In genomic region chr5:16234891-16235290, GRCm38 (mm10) we compare ENCODE assay signal across 16 mouse cellular contexts.
A peak's percentile ranks its signal among the peaks of the same experiment; 100 is the strongest.
DNase-seq lines count a peak whose midpoint lies in the region; ATAC-seq lines count a peak whose summit lies in the region.
"Had no signal": no experiment of that assay in that cellular context is flagged by ENCODE, and none has a peak within 500 bp of the region (broad histone marks: within the 10 kb centered on the region; RNA-seq: fewer than 3 reads in every experiment).

No protein-coding gene starts in this region.

- H3K27me3 ChIP-seq in hindbrain, embryonic 14.5 days (ENCODE audit: control insufficient read depth, insufficient read depth, low read length): no peaks in the 10 kb centered on the region
- no peaks in the 10 kb centered on the region for H3K27me3 ChIP-seq in hindbrain, embryonic 11.5 days (ENCODE audit: control insufficient read depth, insufficient read depth, low read length)
- no peaks in the 10 kb centered on the region for H3K27me3 ChIP-seq in forebrain, embryonic 16.5 days (replicated peaks; ENCODE audit: control insufficient read depth, insufficient read depth, low read length)
- no peaks in the 10 kb centered on the region for H3K27me3 ChIP-seq in midbrain, embryonic 16.5 days (ENCODE audit: control insufficient read depth, insufficient read depth, low read depth, low read length)

- peak overlapping the region; percentile 77 for H3K27ac ChIP-seq in hindbrain, embryonic 14.5 days
- H3K27ac ChIP-seq in hindbrain, embryonic 11.5 days (ENCODE audit: low read depth, low read length): no peak overlapping the region; the same call in 1 of the 2 replicates
- peak overlapping the region; percentile 81 for H3K27ac ChIP-seq in forebrain, embryonic 16.5 days (ENCODE audit: low read length)
- H3K27ac ChIP-seq in midbrain, embryonic 16.5 days (ENCODE audit: low read length): peak overlapping the region; percentile 64

- no peak overlapping the region for H3K9ac ChIP-seq in hindbrain, embryonic 14.5 days
- no peak overlapping the region for H3K9ac ChIP-seq in hindbrain, embryonic 11.5 days (ENCODE audit: low read depth, low read length)
- H3K9ac ChIP-seq in forebrain, embryonic 16.5 days (replicated peaks; ENCODE audit: low read depth, low read length): no peak overlapping the region
- H3K9ac ChIP-seq in midbrain, embryonic 16.5 days (ENCODE audit: low read depth, low read length): no peak overlapping the region
- H3K9ac ChIP-seq: lung, embryonic 14.5 days had no signal

- no peak for ATAC-seq in hindbrain, embryonic 14.5 days (ENCODE audit: low FRiP score)
- ATAC-seq in hindbrain, embryonic 11.5 days (ENCODE audit: low FRiP score): no peak
- ATAC-seq in forebrain, embryonic 16.5 days: no peak
- ATAC-seq in midbrain, embryonic 16.5 days: peak; percentile 40; the same call in 1 of the 2 replicates
- ATAC-seq: inflammation-experienced regulatory T-cells, adult 6 months; Patski had no signal

- peaks cover 23% of the 10 kb centered on the region for H3K4me1 ChIP-seq in hindbrain, embryonic 14.5 days (replicated peaks; ENCODE audit: control insufficient read depth, insufficient read depth, low read length)
- no peaks in the 10 kb centered on the region for H3K4me1 ChIP-seq in hindbrain, embryonic 11.5 days (replicated peaks; ENCODE audit: control insufficient read depth, insufficient read depth, low read length)
- H3K4me1 ChIP-seq in forebrain, embryonic 16.5 days (replicated peaks; ENCODE audit: control insufficient read depth, insufficient read depth, low read length): peaks cover 23% of the 10 kb centered on the region
- peaks cover 18% of the 10 kb centered on the region for H3K4me1 ChIP-seq in midbrain, embryonic 16.5 days (ENCODE audit: control insufficient read depth, insufficient read depth, low read length)

- no peaks in the 10 kb centered on the region for H3K36me3 ChIP-seq in hindbrain, embryonic 14.5 days (replicated peaks; ENCODE audit: control insufficient read depth, insufficient read depth)
- H3K36me3 ChIP-seq in hindbrain, embryonic 11.5 days (ENCODE audit: control insufficient read depth, insufficient read depth, low read length): no peaks in the 10 kb centered on the region
- no peaks in the 10 kb centered on the region for H3K36me3 ChIP-seq in forebrain, embryonic 16.5 days (ENCODE audit: control insufficient read depth, insufficient read depth)
- no peaks in the 10 kb centered on the region for H3K36me3 ChIP-seq in midbrain, embryonic 16.5 days (ENCODE audit: control insufficient read depth, insufficient read depth, low read length)

- 37% methylated on average over 6 of the region's 6 CpGs for WGBS in hindbrain, embryonic 14.5 days
- 54% methylated on average over 6 of the region's 6 CpGs for WGBS in hindbrain, embryonic 11.5 days
- WGBS in forebrain, embryonic 16.5 days: 15% methylated on average over 6 of the region's 6 CpGs
- 14% methylated on average over 6 of the region's 6 CpGs for WGBS in midbrain, embryonic 16.5 days

- DNase-seq in cerebellum, postnatal 14 days: peak; percentile 25 to 44
- DNase-seq in cerebellum, adult 8-10 months: no peak
- no peak for DNase-seq in hindbrain, embryonic 14.5 days (ENCODE audit: low spot score)
- no peak for DNase-seq in hindbrain, embryonic 11.5 days (ENCODE audit: low spot score)
- no peak for DNase-seq in right cerebral cortex, postnatal 4 days
- DNase-seq in gastrocnemius, postnatal 25 days: no peak
- DNase-seq: kidney, adult 9 months; kidney, postnatal 4 days; lung, embryonic 14.5 days; thymus, adult 18-20 months had no signal

- no peaks in the 10 kb centered on the region for H3K9me3 ChIP-seq in hindbrain, embryonic 14.5 days (ENCODE audit: control insufficient read depth, low read length)
- no peaks in the 10 kb centered on the region for H3K9me3 ChIP-seq in hindbrain, embryonic 11.5 days (ENCODE audit: control insufficient read depth, low read length)
- H3K9me3 ChIP-seq in forebrain, embryonic 16.5 days (ENCODE audit: control insufficient read depth, low read length): no peaks in the 10 kb centered on the region
- H3K9me3 ChIP-seq in midbrain, embryonic 16.5 days (replicated peaks; ENCODE audit: control insufficient read depth, low read length, poor library complexity, severe bottlenecking): no peaks in the 10 kb centered on the region

- H3K4me3 ChIP-seq in hindbrain, embryonic 14.5 days (replicated peaks; ENCODE audit: low read length): no peak overlapping the region
- no peak overlapping the region for H3K4me3 ChIP-seq in hindbrain, embryonic 11.5 days (ENCODE audit: low read depth, low read length)
- no peak overlapping the region for H3K4me3 ChIP-seq in forebrain, embryonic 16.5 days (replicated peaks; ENCODE audit: low read length)
- no peak overlapping the region for H3K4me3 ChIP-seq in midbrain, embryonic 16.5 days (ENCODE audit: low read depth, low read length)
- H3K4me3 ChIP-seq: myocyte had no signal

- no peak overlapping the region for H3K4me2 ChIP-seq in hindbrain, embryonic 14.5 days (replicated peaks)
- no peak overlapping the region for H3K4me2 ChIP-seq in hindbrain, embryonic 11.5 days (replicated peaks; ENCODE audit: low read depth, low read length)
- H3K4me2 ChIP-seq in forebrain, embryonic 16.5 days (ENCODE audit: low read length): no peak overlapping the region
- H3K4me2 ChIP-seq in midbrain, embryonic 16.5 days (ENCODE audit: low read length): 0 out of 2 replicates have a peak overlapping the region, but pooled peaks have one; percentile 2
- H3K4me2 ChIP-seq: liver, embryonic 11.5 days; lung, embryonic 14.5 days had no signal

Comparison
In these comparisons a context has a peak if more than half of its experiments do, and no peak if none do; other contexts are left out.
1. DNase-seq: peak in cerebellum, postnatal 14 days (2 of 2); none in cerebellum, adult 8-10 months (single experiment), hindbrain, embryonic 14.5 days (single experiment), hindbrain, embryonic 11.5 days (single experiment), right cerebral cortex, postnatal 4 days (single experiment) and gastrocnemius, postnatal 25 days (single experiment).